Mouse (Mus musculus) cerebellum, postnatal 36 days (tissue): ENCODE measurements around the gene Map7d1.

Experiments used
- DNase-seq, 2 experiments: peaks; one replicate each; pipeline ENCODE4 v3.0.0; 2021 to 2022; ENCODE audit warnings: mixed read lengths in 2 of 2

Gene Map7d1

GRCm38 (mm10) chr4:126256131-126256791, at the start of gene Map7d1:
Gene Map7d1, minus strand, starts transcription at chr4:126256343.
- DNase-seq = peak; percentile 92 to 93

GRCm38 (mm10) chr4:126305428-126305827, 49.3 kb upstream of the Map7d1 start:
- DNase-seq = no peak

- no peak for DNase-seq
Measured at GRCm38 (mm10) chr4:126303877-126304276, 47.7 kb upstream of the Map7d1 start.

GRCm38 (mm10) chr4:126301584-126302309, 45.6 kb upstream of the Map7d1 start:
- peak; percentile 45 to 54 for DNase-seq

GRCm38 (mm10) chr4:126300916-126301583, 44.9 kb upstream of the Map7d1 start:
- no peak for DNase-seq

- peak; percentile 64 to 74 for DNase-seq
Measured at GRCm38 (mm10) chr4:126296617-126297101, 40.5 kb upstream of the Map7d1 start.

GRCm38 (mm10) chr4:126295937-126296336, 39.8 kb upstream of the Map7d1 start:
- DNase-seq = no peak

- DNase-seq = no peak
Measured at GRCm38 (mm10) chr4:126295152-126295551, 39.0 kb upstream of the Map7d1 start.

GRCm38 (mm10) chr4:126291196-126291595, 35.1 kb upstream of the Map7d1 start:
- no peak for DNase-seq

GRCm38 (mm10) chr4:126290314-126290713, 34.2 kb upstream of the Map7d1 start:
- no peak for DNase-seq

GRCm38 (mm10) chr4:126288085-126288666, 32.0 kb upstream of the Map7d1 start:
- DNase-seq = no peak

- no peak for DNase-seq
Measured at GRCm38 (mm10) chr4:126287302-126287995, 31.3 kb upstream of the Map7d1 start.

GRCm38 (mm10) chr4:126286492-126286891, 30.3 kb upstream of the Map7d1 start, which contains the start of gene Col8a2:
Gene Col8a2, plus strand, starts transcription at chr4:126286793.
- no peak for DNase-seq

- no peak for DNase-seq
Measured at GRCm38 (mm10) chr4:126283582-126283981, 27.4 kb upstream of the Map7d1 start.

- DNase-seq = no peak
Measured at GRCm38 (mm10) chr4:126281706-126282105, 25.6 kb upstream of the Map7d1 start.

GRCm38 (mm10) chr4:126278961-126279360, 22.8 kb upstream of the Map7d1 start:
- no peak for DNase-seq

- no peak for DNase-seq
Measured at GRCm38 (mm10) chr4:126278565-126278915, 22.4 kb upstream of the Map7d1 start.

- DNase-seq = peak; percentile 69 to 73
Measured at GRCm38 (mm10) chr4:126277906-126278564, 21.9 kb upstream of the Map7d1 start.

GRCm38 (mm10) chr4:126275681-126276131, 19.6 kb upstream of the Map7d1 start:
- peak; percentile 75 to 78 for DNase-seq

- peak in 1 of 2 experiments; percentile 42 for DNase-seq
Measured at GRCm38 (mm10) chr4:126275081-126275480, 18.9 kb upstream of the Map7d1 start.

GRCm38 (mm10) chr4:126273753-126274152, 17.6 kb upstream of the Map7d1 start:
- peak; percentile 88 to 94 for DNase-seq

GRCm38 (mm10) chr4:126269292-126269691, 13.1 kb upstream of the Map7d1 start:
- no peak for DNase-seq
